Mouse (Mus musculus) thymus, adult 18-20 months (tissue): ENCODE results near the gene Itsn1.
A peak's percentile ranks its signal among the peaks of the same experiment; 100 is the strongest.

Experiments
- DNase-seq, 2 experiments: peaks; one replicate each; pipeline ENCODE4 v3.0.0; 2022; ENCODE audit warnings: mixed read lengths in 2 of 2

Gene Itsn1

GRCm38 (mm10) chr16:91820299-91820698 is 91.2 kb downstream of the Itsn1 start:
- no peak for DNase-seq

DNA sequence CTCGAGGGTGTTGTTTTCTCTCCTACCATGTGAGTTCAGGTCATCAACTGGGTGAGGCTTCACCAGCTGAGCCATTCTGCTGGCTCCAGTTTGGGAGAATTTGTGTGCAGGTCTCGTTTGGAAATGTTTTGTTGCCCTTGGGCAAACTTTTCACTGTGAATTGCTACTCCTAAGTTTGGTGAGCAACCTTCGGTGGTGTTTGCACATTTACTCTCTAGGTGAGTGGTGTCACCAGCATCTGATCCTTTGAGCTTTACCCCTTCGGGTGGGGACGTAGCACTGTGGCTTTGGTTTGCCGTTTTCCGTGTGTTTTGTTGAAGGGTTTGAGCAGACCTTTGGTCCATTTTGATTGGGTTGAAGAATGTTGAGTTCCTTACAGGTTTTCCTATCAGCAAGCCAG is 93.2 kb downstream of the Itsn1 start:
- DNase-seq, result no peak

DNA sequence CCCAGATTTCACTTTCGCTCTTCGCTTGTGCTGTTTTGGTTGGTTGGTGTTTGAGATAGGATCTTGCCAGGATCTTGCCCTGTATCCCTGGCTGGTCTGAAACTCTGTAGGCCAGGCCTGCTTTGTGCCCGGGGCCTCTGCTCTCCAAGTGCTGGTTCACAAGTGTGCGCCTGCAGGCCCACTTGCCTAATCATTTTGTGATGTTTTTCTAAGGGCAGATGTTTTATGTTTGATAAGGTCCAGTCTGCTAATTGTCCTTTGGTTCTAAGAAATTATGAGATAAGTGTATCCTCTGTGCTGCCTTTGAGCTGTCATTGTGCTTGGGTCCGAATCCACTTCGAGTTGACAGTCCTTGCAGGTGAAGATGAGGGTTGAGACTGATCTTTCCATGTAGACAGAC is 93.7 kb downstream of the Itsn1 start:
- no peak for DNase-seq

DNA sequence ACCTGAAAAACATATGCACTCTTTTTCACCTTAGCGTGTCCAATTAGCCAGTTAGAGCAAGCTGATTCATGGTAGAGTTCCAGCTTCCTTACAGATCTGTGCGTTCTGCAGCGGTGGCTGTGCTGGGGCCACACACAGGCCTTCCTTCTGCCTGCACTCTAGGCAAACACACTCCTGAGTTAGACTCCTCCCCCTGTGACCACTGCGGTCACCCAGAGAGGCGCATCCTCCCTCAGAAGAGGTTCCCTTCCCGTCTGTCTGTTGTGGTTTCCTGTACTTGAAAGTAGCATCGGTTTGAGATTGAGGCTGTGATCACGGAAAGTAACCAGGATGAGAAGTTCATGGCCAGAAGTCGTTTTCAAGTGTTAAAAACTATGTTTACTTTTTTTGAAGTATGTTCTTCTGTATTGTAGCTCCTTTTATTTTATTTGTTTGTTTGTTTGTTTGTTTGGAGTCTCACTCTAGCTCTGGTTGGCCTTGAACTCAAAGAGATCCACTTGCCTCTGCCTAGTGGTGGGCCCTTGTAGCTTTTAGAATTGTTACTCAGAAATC is 96.8 kb downstream of the Itsn1 start:
- peak; percentile 47 to 74 for DNase-seq

GRCm38 (mm10) chr16:91826893-91827292 is 97.8 kb downstream of the Itsn1 start:
- no peak for DNase-seq

DNA sequence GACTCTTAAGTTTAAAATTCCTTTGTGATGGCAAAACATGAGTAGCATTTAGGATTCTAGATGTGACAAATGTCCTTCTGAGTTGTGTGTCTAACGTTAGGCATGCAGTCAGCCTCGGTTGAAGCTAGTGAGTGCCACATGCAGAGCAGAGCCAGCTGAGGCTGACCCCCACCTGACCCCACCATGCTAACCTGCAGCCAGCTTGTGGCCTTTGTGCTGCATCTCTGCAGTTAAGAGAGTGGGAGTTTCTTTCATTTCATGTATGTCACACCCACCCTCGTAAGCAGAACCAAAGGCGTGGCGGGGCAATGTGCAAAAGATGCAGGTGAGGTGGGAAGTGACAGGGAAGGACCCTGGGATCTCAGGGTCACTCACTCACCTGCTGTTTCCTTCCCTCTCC is 98.4 kb downstream of the Itsn1 start:
- DNase-seq, result no peak

DNA sequence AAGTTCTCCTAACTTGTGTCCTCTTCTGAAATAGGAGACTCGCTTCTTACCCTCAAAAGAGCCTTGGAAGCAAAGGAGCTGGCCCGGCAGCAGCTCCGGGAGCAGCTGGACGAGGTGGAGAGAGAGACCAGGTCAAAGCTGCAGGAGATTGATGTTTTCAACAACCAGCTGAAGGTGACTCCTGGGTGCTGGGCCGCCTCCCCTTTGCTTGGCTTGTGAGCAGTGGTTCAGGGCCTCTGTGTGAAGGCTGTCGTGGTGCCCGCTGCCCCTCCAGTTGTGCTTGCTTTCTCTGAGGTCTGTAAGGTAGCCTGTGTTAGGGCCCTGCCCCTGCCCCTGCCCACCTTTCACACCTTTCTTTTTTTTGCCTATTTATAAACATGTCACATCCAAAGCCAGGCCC is 99.1 kb downstream of the Itsn1 start:
- DNase-seq, result no peak

DNA sequence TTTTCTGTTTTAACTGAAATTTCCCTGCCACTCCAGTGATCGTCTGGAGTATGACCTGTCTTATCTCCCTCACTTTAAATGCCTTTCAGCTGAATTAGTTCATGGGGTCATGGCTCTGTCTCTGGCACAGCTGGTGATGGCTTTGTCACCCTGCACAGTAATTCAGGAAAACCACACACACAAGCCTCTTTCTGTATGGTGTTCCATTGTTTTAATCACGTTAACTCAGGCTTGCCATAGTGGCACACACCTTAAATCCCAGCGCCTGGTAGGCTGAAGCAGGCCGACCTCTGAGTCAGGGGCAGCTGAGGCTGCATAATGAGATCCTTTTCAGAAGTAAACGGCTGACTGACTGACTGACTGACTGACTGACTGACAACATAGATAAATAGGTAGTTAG is 99.5 kb downstream of the Itsn1 start:
- no peak for DNase-seq

- DNase-seq, result no peak
Observed at GRCm38 (mm10) chr16:91829121-91829520, 100.0 kb downstream of the Itsn1 start.

DNA sequence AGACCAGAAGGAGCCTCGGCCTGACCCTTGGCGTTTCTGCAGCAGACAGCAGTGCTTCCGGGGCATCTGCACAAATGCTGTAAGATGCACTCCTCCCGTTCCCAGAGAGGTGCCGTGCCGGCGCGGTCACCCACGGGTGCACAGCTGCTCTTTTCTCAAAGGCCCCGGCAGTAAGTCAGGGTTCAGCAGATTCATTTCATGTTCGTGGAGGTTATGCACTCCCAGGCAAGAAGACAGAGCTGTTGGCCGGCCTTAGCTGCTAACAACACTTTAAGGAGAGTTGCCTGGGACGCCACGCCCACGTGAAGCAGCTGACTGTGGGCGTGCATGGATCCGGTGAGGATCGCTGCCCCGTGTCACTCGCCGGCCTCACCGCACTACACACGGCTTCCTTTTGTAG is 101.2 kb downstream of the Itsn1 start:
- no peak for DNase-seq

GRCm38 (mm10) chr16:91833121-91833520 is 104.0 kb downstream of the Itsn1 start:
- DNase-seq, result no peak

DNA sequence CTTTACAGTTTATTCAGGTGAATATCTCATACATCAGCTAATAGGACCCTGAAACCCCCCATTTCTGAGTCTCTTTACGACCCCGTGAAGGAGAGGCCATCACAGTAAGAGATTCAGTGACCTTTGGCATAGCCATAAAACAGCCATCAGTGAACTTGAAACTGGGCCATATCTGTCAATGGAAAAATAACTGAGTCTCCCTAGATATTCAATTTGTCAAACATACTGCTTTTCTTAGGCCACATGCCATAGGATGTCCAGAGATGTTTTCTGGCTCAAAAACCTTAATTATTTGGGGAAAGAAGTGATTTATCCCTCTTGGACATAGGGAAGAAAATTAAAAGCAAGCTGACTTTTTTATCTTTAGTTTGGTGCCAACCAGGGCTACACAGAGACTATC is 104.5 kb downstream of the Itsn1 start:
- no peak for DNase-seq

GRCm38 (mm10) chr16:91833981-91834380 is 104.9 kb downstream of the Itsn1 start:
- no peak for DNase-seq

DNA sequence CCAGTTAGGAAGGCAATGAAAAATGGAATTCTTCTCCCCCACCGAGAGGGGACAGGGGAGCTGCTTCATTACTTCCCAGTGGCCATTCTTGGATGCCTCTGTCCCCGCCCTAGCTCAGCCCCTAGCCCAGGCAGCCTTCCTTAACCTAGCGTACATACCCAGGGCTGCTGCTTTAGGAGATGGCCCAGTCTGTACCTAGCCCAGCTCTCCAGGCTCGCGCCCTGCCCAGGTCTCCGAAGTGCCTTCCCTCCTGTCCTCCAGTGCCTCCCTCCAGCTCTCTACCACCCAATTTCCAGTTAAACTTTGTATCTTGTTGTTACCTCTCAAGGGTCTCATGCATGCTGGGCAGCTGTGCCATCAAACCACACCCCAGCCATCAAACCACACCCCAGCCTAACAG is 106.7 kb downstream of the Itsn1 start:
- DNase-seq, result no peak

DNA sequence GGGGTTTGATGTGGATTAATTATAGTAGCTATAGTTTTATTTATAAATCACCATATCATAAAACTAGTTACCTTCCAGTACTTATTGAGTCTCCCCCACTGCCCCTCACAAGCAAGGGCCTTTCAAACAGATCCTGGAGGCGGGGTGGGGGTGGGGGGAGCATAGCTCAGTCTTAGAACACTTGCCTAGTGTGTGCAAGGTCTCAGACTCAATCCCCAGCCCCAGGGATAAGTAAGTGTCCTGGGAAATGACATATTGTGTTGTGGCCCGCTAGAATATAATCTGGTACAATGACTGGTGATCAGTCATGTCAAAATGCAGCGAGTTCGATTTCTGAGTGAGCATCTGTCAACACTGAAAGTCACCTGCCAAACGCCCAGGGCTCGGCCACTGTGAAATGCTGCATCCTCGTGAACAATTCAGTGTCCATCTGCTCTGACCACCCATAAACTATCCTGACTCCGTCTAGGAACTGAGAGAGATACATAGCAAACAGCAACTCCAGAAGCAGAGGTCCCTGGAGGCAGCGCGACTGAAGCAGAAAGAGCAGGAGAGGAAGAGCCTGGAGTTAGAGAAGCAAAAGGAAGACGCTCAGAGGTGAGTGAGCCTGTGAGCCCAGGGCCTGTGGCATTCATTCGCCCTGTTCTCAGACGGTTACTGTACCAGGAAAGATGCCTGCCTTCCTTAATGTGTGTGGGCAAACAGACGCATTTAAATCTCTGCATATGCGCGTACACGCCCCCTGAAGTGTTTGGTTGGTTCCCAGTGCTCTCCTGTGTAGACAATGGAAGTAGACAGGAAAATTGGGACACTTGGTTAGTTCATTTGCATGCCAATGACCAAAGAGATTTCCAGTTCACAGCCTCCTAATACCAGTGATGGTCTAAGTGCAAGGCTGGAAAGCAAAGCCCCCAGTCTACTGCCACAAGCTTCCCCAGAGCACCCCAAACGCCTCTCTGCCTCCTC is 107.8 kb downstream of the Itsn1 start:
- no peak for DNase-seq

DNA sequence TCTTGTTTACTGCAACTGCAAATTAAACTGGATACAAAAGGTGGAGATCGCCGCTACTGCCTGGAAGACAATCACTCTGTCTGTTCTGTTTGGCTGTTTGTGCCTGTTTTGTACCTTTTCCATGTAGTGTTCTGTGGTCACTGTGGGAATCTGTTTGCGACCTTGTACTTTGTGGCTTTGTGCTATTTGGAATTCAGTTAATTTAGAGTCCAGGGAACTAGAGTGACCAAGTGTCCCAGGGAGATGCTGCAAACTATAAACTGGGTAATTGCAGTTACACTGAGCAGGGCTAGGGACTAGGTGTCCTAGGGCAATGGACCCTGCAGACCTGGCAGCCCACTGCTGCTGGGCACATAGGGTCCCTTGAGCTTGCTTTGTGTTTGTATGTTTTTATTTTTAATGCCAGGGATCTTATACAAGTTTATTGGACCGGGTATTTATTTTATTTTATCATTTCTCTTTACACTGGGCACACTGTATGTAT is 108.5 kb downstream of the Itsn1 start:
- DNase-seq, result no peak

- DNase-seq, result no peak
Observed at GRCm38 (mm10) chr16:91838771-91839170, 109.7 kb downstream of the Itsn1 start.

GRCm38 (mm10) chr16:91839462-91839861 is 110.4 kb downstream of the Itsn1 start:
- DNase-seq, result no peak

- no peak for DNase-seq
Observed at GRCm38 (mm10) chr16:91841026-91841630, 112.0 kb downstream of the Itsn1 start.

GRCm38 (mm10) chr16:91846089-91846741 is 117.1 kb downstream of the Itsn1 start:
- no peak for DNase-seq

DNA sequence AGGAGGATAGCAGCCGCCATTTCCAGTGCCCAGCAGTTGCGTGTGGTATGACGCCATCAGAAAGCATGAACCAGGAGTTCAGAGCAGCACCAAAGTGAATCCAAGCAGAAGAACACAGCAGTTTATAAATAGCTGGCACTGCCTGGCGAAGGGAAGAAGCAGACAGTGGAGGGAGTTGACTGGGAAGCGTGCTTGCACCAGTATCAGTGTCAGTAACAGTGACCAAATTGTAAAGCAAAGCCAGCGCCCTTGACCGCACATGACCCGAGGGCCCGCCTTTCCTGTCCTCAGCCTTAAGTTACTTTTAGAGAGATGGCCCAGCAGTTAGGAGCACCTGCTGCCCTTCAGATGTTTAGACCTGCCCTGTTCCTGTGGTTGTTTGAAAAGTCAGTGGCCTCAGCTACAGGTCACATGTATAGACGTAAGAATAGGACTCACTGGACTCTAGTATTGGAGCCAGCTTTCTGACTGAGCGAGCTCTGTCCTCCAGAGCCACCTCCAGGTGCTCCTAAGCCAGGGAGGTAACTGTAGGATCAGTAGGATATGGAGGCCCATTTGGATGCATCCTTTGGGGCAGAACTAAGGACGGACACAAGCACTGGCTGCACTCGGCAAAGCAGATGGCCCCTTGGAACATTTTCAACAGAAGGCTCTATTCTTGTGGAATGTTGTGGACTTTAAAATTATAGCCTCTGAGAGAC is 118.6 kb downstream of the Itsn1 start:
- no peak for DNase-seq

DNA sequence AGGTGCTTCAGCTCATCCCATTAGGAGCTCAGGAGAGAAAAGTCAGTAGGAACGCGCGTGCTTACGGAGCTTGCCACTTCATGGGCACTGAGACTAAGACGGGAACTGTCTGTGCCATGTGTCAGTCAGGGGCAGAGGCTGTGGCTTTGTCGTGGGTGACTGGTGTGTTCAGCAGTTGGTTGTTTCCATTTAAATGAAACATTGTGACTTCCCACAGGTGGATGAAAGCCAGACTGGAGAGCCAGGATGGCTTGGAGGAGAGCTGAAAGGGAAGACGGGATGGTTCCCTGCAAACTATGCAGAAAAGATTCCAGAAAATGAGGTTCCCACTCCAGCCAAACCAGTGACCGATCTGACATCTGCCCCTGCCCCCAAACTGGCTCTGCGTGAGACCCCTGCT is 119.4 kb downstream of the Itsn1 start:
- DNase-seq, result no peak
